Mouse (Mus musculus) megakaryocyte, embryonic 14.5 days (primary cell): Measurements from ENCODE around the gene Sec61a2.

Experiments
- FLI1 ChIP-seq: IDR thresholded peaks from 2 replicates; pipeline ENCODE4 v1.6.1; 2012; ENCODE audit warnings: low read length, inconsistent platforms, mixed read lengths
- GATA1 ChIP-seq: IDR thresholded peaks from 3 replicates; pipeline ENCODE4 v1.6.1; 2012; ENCODE audit warnings: mixed read lengths, low read length, inconsistent platforms, borderline replicate concordance

DNA sequence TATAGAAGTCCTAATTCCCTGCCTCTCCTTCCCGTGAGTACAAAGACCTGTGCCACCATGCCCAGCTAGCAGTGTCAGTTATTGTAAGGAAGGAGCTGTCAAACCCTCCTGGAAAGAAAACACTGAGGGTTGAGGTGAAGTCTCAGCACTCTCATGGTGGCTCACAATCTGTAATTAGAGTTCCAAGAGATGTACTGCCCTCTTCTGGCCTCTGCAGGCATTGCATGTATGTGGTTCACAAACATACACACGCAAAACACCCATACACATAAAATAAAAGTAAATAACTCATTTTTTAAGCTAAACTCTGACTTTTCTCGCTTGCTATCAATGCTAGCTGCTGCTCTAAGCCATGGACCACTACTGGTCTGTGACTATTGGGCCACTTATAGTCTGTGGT lies 11.4 kb upstream of the Sec61a2 start:
- TF ChIP-seq FLI1 (no peak), GATA1 (no peak)
